Mouse (Mus musculus): ENCODE data around the gene Btbd1.

GRCm38 (mm10) chr7:81789095-81789757 is 40.0 kb downstream of the Btbd1 start, which contains the start of gene 3110040N11Rik:
- peak; percentile 80 for TF ChIP-seq CTCF (IDR thresholded peaks at IDR 0.05; ENCODE audit: low read depth)
- TF ChIP-seq EP300 (IDR thresholded peaks at IDR 0.05; ENCODE audit: low read depth), result no peak
